Mouse (Mus musculus) heart, adult 2 months (tissue): Measurements from ENCODE around the gene 9530003J23Rik.
"Not testable (repeated sequence)": the region's sequence is repeated elsewhere in the genome, so short reads cannot be mapped to it uniquely, and the experiment has no call there.

Source experiments
- CTCF ChIP-seq: fragments of 200-600 bp; IDR thresholded peaks from 2 replicates; pipeline ENCODE4 v1.8.1; 2022; ENCODE audit warnings: antibody characterized with exemption, mild to moderate bottlenecking, moderate library complexity
- EP300 ChIP-seq: fragments of 200-500 bp; IDR thresholded peaks from 2 replicates; pipeline ENCODE4 v1.6.1; 2011; ENCODE audit warnings: low read depth, low read length, control low read depth; ENCODE audit not compliant: insufficient read depth

DNA sequence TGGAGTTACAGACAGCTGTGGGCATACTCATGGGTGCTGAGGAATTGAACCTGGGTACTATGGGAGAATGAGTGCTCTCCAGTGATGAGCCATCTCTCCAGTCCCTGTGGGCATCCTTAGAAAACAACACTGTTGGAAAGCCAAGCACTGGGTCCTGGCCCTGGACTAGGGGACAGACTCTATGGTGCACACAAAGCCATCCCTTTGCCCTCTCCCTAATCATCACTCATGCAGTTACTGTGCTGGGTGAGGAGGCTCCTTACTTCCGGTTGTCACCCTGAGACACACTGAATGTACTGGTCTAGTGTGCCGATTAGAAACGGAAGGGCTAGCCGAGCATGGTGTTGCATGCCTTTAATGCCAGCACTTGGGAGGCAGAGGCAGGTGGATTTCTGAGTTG lies 44.7 kb upstream of the 9530003J23Rik start:
- not testable (repeated sequence) for TF ChIP-seq EP300, CTCF
